Mouse (Mus musculus) CD4-positive, CD25-positive, alpha-beta regulatory T cell (primary cell): Measurements from ENCODE around the gene Aggf1. TPM values are rescaled to one million over a fixed set of nuclear protein-coding genes. Genes with fewer than 3 reads are reported as not detected.

ENCODE experiments used
- polyA plus RNA-seq: library from polyadenylated mRNA; unstranded; fragments of 100-300 nt; shearing (Covaris generic); gene quantifications from one replicate; pipeline ENCODE4 v1.2.1, GENCODE M21; 2017

The Aggf1 gene
- polyA plus RNA-seq: 55.2 TPM

GRCm38 (mm10) chr13:95374701-95375553 lies at the start of gene Aggf1:
Gene Aggf1, minus strand, starts transcription at chr13:95375352.

GRCm38 (mm10) chr13:95323400-95323799 lies 51.8 kb downstream of the Aggf1 start, which contains the start of gene Zbed3:
Gene Zbed3, plus strand, starts transcription at chr13:95323612.

Other genes with a start within 250 kb of the Aggf1 start
- 0.77 TPM for gene Pde8b, start 125.0 kb downstream of the Aggf1 start, polyA plus RNA-seq
- 3.0 TPM for gene Zbed3, start 51.7 kb downstream of the Aggf1 start, polyA plus RNA-seq
- not detected for gene Crhbp, start 69.6 kb upstream of the Aggf1 start, polyA plus RNA-seq
- gene S100z, start 103.4 kb upstream of the Aggf1 start, polyA plus RNA-seq: not detected
- 18.1 TPM for gene F2rl1, start 149.9 kb upstream of the Aggf1 start, polyA plus RNA-seq
- 37.8 TPM for gene F2r, start 243.1 kb upstream of the Aggf1 start, polyA plus RNA-seq